Mouse (Mus musculus) heart, embryonic 14.5 days (tissue): ENCODE measurements at regions not wholly inside any gene's neighbourhood (a gene's known extent, or its start where the extent isn't known, plus 50 kb on each side); places are given as distances from the start of the nearest gene placed in this dataset.

Experiments used
- ATAC-seq: fragments of 200-750 bp; cut with Nextera tagmentation; 2 replicates; pipeline ENCODE4 v1.8.0; 2017; ENCODE audit warnings: low read depth, moderate TSS enrichment; ENCODE audit not compliant: insufficient number of reproducible peaks, insufficient read depth, low FRiP score
- H3K27ac ChIP-seq, 2 experiments: fragments of 200-500 bp in 1 of 2; fragments of 300-500 bp in 1 of 2; sonication (generic) in 1 of 2; replicated peaks in 1 of 2; 2 replicates each; pipeline ENCODE4 v1.5.1; 2012 to 2014; ENCODE audit warnings: low read depth in 2 of 2, low read length in 2 of 2, control low read depth in 1 of 2, mild to moderate bottlenecking in 1 of 2, mixed read lengths in 1 of 2; ENCODE audit not compliant: control insufficient read depth in 1 of 2, insufficient read depth in 1 of 2
- H3K27me3 ChIP-seq: fragments of 300-500 bp; sonication (generic); 2 replicates; pipeline ENCODE4 v1.6.1; 2014; ENCODE audit warnings: mild to moderate bottlenecking, low read length, control low read depth; ENCODE audit not compliant: control insufficient read depth, insufficient read depth
- H3K36me3 ChIP-seq: fragments of 300-500 bp; sonication (generic); 2 replicates; pipeline ENCODE4 v1.6.1; 2014; ENCODE audit warnings: mild to moderate bottlenecking, control low read depth, low read length, mixed read lengths; ENCODE audit not compliant: control insufficient read depth, insufficient read depth
- H3K4me1 ChIP-seq, 2 experiments: fragments of 200-500 bp in 1 of 2; fragments of 300-500 bp in 1 of 2; sonication (generic) in 1 of 2; 2 replicates each; pipeline ENCODE4 v1.6.1; 2012 to 2014; ENCODE audit warnings: low read length in 2 of 2, control low read depth in 1 of 2, mixed read lengths in 1 of 2; ENCODE audit not compliant: control insufficient read depth in 2 of 2, insufficient read depth in 2 of 2
- H3K4me2 ChIP-seq: fragments of 300-500 bp; sonication (generic); 2 replicates; pipeline ENCODE4 v1.6.1; 2014; ENCODE audit warnings: mild to moderate bottlenecking, low read length
- H3K4me3 ChIP-seq, 2 experiments: fragments of 200-500 bp in 1 of 2; fragments of 300-500 bp in 1 of 2; sonication (generic) in 1 of 2; 2 replicates each; pipeline ENCODE4 v1.5.1; 2012 to 2014; ENCODE audit warnings: low read length in 2 of 2, mild to moderate bottlenecking in 2 of 2, control low read depth in 1 of 2, low read depth in 1 of 2, moderate library complexity in 1 of 2; ENCODE audit not compliant: control insufficient read depth in 1 of 2, insufficient read depth in 1 of 2
- H3K9ac ChIP-seq: fragments of 300-500 bp; sonication (generic); 2 replicates; pipeline ENCODE4 v1.6.1; 2014; ENCODE audit warnings: mild to moderate bottlenecking, low read length
- H3K9me3 ChIP-seq: fragments of 300-500 bp; sonication (generic); 2 replicates; pipeline ENCODE4 v1.6.1; 2016; ENCODE audit warnings: low read length, control low read depth; ENCODE audit not compliant: control insufficient read depth
- WGBS: fragments of 180-500 bp; shearing (Covaris S2); extraction: QIAGEN DNeasy Blood & Tissue Kit; methylation state at CpG from one replicate; pipeline ENCODE4 v1.1.7; 2014; 5-methylcytosine and 5-hydroxymethylcytosine counted together

GRCm38 (mm10) chr16:5377001-5377400 lies 121.2 kb upstream of the Eef2kmt start:
- Histone ChIP-seq H3K4me2 (no peak overlapping the region), H3K4me3 (no peak overlapping the region), H3K9me3 (no peaks in the 10 kb centered on the region), H3K27me3 (no peaks in the 10 kb centered on the region), H3K36me3 (no peaks in the 10 kb centered on the region), H3K4me1 (no peaks in the 10 kb centered on the region; a peak in 1 of 4 replicates), H3K9ac (no peak overlapping the region), H3K27ac (no peak overlapping the region)
- ATAC-seq: no peak
- WGBS: 84% methylated on average over 3 of the region's 3 CpGs

- H3K9me3 ChIP-seq: no peaks in the 10 kb centered on the region
- H3K4me3 ChIP-seq: no peak overlapping the region
- H3K27ac ChIP-seq: no peak overlapping the region
Observed at GRCm38 (mm10) chr16:5374818-5375605, 119.2 kb upstream of the Eef2kmt start.

GRCm38 (mm10) chr16:5371175-5371893 lies 115.6 kb upstream of the Eef2kmt start:
- H3K4me1 ChIP-seq: no peaks in the 10 kb centered on the region; a peak in 1 of 4 replicates
- H3K4me3 ChIP-seq: no peak overlapping the region
- no peaks in the 10 kb centered on the region for H3K27me3 ChIP-seq
- 84% methylated on average over 4 of the region's 4 CpGs for WGBS
- no peak overlapping the region for H3K9ac ChIP-seq
- H3K36me3 ChIP-seq: no peaks in the 10 kb centered on the region
- no peak overlapping the region for H3K4me2 ChIP-seq
- ATAC-seq: no peak
- no peak overlapping the region for H3K27ac ChIP-seq
- H3K9me3 ChIP-seq: no peaks in the 10 kb centered on the region

More at GRCm38 (mm10) chr16:5374818-5375605, 119.2 kb upstream of the Eef2kmt start:
- ATAC-seq: no peak
- Histone ChIP-seq H3K36me3 (no peaks in the 10 kb centered on the region), H3K9ac (no peak overlapping the region), H3K4me1 (no peaks in the 10 kb centered on the region; a peak in 1 of 4 replicates), H3K27me3 (no peaks in the 10 kb centered on the region), H3K4me2 (no peak overlapping the region)
- WGBS: 42% methylated on average over 6 of the region's 6 CpGs

- Histone ChIP-seq H3K9ac (no peak overlapping the region), H3K27me3 (no peaks in the 10 kb centered on the region), H3K4me2 (no peak overlapping the region), H3K4me1 (no peaks in the 10 kb centered on the region; a peak in 1 of 4 replicates), H3K4me3 (no peak overlapping the region), H3K36me3 (no peaks in the 10 kb centered on the region), H3K27ac (no peak overlapping the region), H3K9me3 (no peaks in the 10 kb centered on the region)
- ATAC-seq: no peak
Observed at GRCm38 (mm10) chr16:5370496-5370895, 114.7 kb upstream of the Eef2kmt start.

- Histone ChIP-seq H3K9ac (no peak overlapping the region), H3K36me3 (no peaks in the 10 kb centered on the region)
- WGBS: 44% methylated on average over 7 of the region's 7 CpGs
Observed at GRCm38 (mm10) chr16:5368897-5369558, 113.2 kb upstream of the Eef2kmt start.

GRCm38 (mm10) chr16:5368357-5368756 lies 112.6 kb upstream of the Eef2kmt start:
- Histone ChIP-seq H3K36me3 (no peaks in the 10 kb centered on the region), H3K27me3 (no peaks in the 10 kb centered on the region), H3K4me3 (no peak overlapping the region), H3K9ac (no peak overlapping the region), H3K4me2 (no peak overlapping the region), H3K27ac (no peak overlapping the region), H3K9me3 (no peaks in the 10 kb centered on the region), H3K4me1 (peaks cover 5% of the 10 kb centered on the region in 2 experiments; a peak in 3 of 4 replicates)
- WGBS: 74% methylated on average over 8 of the region's 8 CpGs
- no peak for ATAC-seq

More at GRCm38 (mm10) chr16:5368897-5369558, 113.2 kb upstream of the Eef2kmt start:
- no peaks in the 10 kb centered on the region for H3K27me3 ChIP-seq
- H3K4me3 ChIP-seq: no peak overlapping the region
- ATAC-seq: no peak
- no peak overlapping the region for H3K4me2 ChIP-seq
- no peak overlapping the region for H3K27ac ChIP-seq
- H3K4me1 ChIP-seq: peaks cover 5% of the 10 kb centered on the region in 2 experiments; a peak in 3 of 4 replicates
- H3K9me3 ChIP-seq: no peaks in the 10 kb centered on the region

- Histone ChIP-seq H3K9ac (no peak overlapping the region), H3K27ac (no peak overlapping the region), H3K9me3 (no peaks in the 10 kb centered on the region), H3K4me3 (no peak overlapping the region), H3K4me1 (peaks cover 5% of the 10 kb centered on the region in 2 experiments; a peak in 3 of 4 replicates), H3K36me3 (no peaks in the 10 kb centered on the region), H3K4me2 (no peak overlapping the region), H3K27me3 (no peaks in the 10 kb centered on the region)
- 76% methylated on average over 10 of the region's 10 CpGs for WGBS
- no peak for ATAC-seq
Observed at GRCm38 (mm10) chr16:5367581-5368119, 111.9 kb upstream of the Eef2kmt start.
